Mouse (Mus musculus): Measurements from ENCODE around the gene Morn1. TPM values are rescaled to one million over a fixed set of nuclear protein-coding genes. Genes with fewer than 3 reads are reported as not detected.

Morn1 gene
- polyA plus RNA-seq, 1 experiment from 2014 or later: 2.2 TPM

DNA sequence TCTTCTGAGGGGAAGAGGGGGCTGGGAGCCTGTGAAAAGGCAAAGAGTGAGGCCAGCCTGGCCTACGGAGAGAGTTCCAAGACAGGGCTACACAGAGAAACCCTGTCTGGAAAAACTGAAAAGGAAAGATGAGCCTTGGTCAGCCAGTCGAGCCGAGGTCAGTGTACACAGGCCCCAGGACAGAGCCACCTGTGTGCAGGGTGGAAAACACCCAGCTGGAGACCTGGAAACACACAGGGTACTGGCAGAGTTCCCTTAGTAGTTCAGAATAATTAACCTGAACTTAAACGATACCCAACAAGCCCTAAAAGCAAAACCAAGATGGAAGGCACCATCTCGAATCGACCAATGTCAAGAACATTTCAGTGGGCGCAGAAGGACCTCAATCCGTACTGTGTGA, 52.1 kb downstream of the Morn1 start:
- H3K4me3 ChIP-seq (ENCODE audit: low read depth, low read length): no peak overlapping the region
- TF ChIP-seq EP300 (IDR thresholded peaks at IDR 0.05; ENCODE audit: low read depth): no peak
- TF ChIP-seq CTCF (IDR thresholded peaks at IDR 0.05; ENCODE audit: low read depth): no peak
- no peaks in the 10 kb centered on the region for H3K36me3 ChIP-seq (replicated peaks; ENCODE audit: insufficient read depth, low read length)
- no peak overlapping the region for H3K9ac ChIP-seq (replicated peaks)
- DNase-seq: no peak
- 65% methylated on average over 8 of the region's 8 CpGs for WGBS (ENCODE audit: insufficient replicate concordance)
- H3K9me3 ChIP-seq (ENCODE audit: low read length): no peaks in the 10 kb centered on the region
- H3K27me3 ChIP-seq (ENCODE audit: insufficient read depth, low read length): no peaks in the 10 kb centered on the region
- 0 out of 2 replicates have a peak overlapping the region, but pooled peaks have one; percentile 11 for H3K27ac ChIP-seq (ENCODE audit: low read depth)
- H3K4me1 ChIP-seq (ENCODE audit: insufficient read depth): peaks cover 13% of the 10 kb centered on the region; the same call in 1 of the 2 replicates
- no peak for ATAC-seq
- no peak overlapping the region for H3K4me2 ChIP-seq (ENCODE audit: low read depth, low read length)

DNA sequence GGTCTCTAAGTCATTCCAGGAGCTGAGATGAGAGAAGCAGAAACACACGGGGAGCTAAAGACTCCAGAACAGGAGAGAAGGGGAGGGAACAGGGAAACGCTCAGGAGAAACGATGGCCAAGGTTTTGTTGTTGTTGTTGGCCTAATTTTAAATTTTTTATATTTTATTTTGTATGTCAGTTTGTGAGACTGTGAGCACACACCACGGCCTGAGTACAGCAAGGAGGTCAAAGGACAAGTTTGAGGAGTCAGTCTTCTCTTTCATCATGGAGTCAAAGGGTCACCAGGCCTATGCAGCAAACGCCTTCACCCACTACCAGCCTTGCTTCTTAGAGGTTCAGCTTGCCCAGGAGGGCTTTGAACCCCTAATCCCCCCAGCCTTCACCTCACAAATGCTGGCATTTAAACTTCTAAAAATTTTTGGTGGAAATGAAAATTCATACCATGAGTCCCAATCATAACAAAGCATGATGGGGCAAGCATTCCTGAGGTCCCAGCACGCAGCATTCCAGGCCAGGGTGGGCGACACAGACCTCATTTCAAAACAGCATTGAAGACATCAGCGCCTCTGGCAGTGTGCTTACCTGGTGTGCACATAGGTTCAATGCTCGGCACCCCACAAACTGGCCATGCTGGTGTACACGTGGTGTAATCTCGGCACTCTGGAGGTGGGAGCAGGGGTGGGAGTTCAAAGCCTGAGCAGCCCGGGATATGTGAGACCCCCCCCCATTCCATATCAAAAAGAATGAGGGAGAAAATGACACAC, 53.1 kb downstream of the Morn1 start:
- TF ChIP-seq CTCF (IDR thresholded peaks at IDR 0.05; ENCODE audit: low read depth) (no peak), EP300 (IDR thresholded peaks at IDR 0.05; ENCODE audit: low read depth) (no peak)
- DNase-seq (no peak), ATAC-seq (no peak)
- Histone ChIP-seq H3K4me2 (ENCODE audit: low read depth, low read length) (no peak overlapping the region), H3K36me3 (replicated peaks; ENCODE audit: insufficient read depth, low read length) (no peaks in the 10 kb centered on the region), H3K27me3 (ENCODE audit: insufficient read depth, low read length) (no peaks in the 10 kb centered on the region), H3K9me3 (ENCODE audit: low read length) (no peaks in the 10 kb centered on the region), H3K27ac (ENCODE audit: low read depth) (no peak overlapping the region), H3K4me3 (ENCODE audit: low read depth, low read length) (no peak overlapping the region), H3K9ac (replicated peaks) (no peak overlapping the region), H3K4me1 (ENCODE audit: insufficient read depth) (peaks cover 13% of the 10 kb centered on the region; the same call in 1 of the 2 replicates)
- WGBS (ENCODE audit: insufficient replicate concordance): 75% methylated on average over 12 of the region's 12 CpGs

DNA sequence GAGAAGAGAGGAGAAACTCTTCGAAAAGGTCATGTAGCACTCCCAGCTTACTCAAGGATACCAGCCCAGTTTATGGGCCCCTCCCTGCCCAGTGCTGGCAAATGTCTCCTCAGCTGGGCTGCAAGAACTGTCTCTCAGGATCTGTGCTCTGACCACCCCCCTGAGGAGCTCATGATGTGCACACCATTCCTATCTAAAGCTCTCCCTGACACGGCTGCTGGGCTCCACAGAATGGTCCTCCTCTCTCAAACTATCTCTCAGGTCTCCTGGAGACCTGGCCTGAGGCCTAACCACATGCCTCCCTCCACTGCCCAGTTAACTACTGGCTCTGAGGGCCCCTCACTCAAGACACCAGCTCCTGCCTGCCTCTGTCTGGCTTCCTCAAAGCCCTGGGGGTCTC, 53.8 kb downstream of the Morn1 start:
- no peak overlapping the region for H3K4me2 ChIP-seq (ENCODE audit: low read depth, low read length)
- ATAC-seq (no peak), DNase-seq (no peak)
- H3K27ac ChIP-seq (ENCODE audit: low read depth): no peak overlapping the region
- no peaks in the 10 kb centered on the region for H3K27me3 ChIP-seq (ENCODE audit: insufficient read depth, low read length)
- no peaks in the 10 kb centered on the region for H3K9me3 ChIP-seq (ENCODE audit: low read length)
- H3K4me3 ChIP-seq (ENCODE audit: low read depth, low read length): no peak overlapping the region
- no peaks in the 10 kb centered on the region for H3K36me3 ChIP-seq (replicated peaks; ENCODE audit: insufficient read depth, low read length)
- no peak overlapping the region for H3K9ac ChIP-seq (replicated peaks)
- peaks cover 13% of the 10 kb centered on the region; the same call in 1 of the 2 replicates for H3K4me1 ChIP-seq (ENCODE audit: insufficient read depth)
- TF ChIP-seq EP300 (IDR thresholded peaks at IDR 0.05; ENCODE audit: low read depth) (no peak), CTCF (IDR thresholded peaks at IDR 0.05; ENCODE audit: low read depth) (no peak)
- 63% methylated on average over 2 of the region's 2 CpGs for WGBS (ENCODE audit: insufficient replicate concordance)

DNA sequence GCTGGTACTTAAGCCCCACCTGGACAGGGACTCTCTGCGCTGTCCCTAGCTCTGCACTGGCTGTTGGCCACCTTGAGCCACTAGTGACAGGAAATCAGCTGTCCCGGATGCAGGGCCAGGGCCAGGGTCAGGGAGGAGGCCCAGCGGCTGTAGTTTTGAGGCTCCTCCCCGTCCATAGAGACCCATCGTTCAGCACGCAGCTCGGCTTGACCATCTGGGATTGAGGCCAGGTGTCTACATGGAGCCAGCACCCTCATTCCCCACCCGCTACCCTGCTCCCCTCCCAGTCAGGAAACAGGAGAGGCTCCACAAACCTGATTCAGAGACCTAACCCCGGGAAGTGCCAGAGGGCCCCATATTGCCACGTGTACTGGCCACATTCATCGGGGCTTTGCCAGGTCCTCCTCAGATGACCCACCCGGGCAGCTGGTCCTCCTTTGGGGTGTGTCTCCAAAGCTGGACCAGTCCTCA, 54.5 kb downstream of the Morn1 start:
- Histone ChIP-seq H3K27me3 (ENCODE audit: insufficient read depth, low read length) (no peaks in the 10 kb centered on the region), H3K4me3 (ENCODE audit: low read depth, low read length) (no peak overlapping the region), H3K9me3 (ENCODE audit: low read length) (no peaks in the 10 kb centered on the region), H3K9ac (replicated peaks) (no peak overlapping the region), H3K4me1 (ENCODE audit: insufficient read depth) (peaks cover 13% of the 10 kb centered on the region; the same call in 1 of the 2 replicates), H3K36me3 (replicated peaks; ENCODE audit: insufficient read depth, low read length) (no peaks in the 10 kb centered on the region), H3K27ac (ENCODE audit: low read depth) (no peak overlapping the region), H3K4me2 (ENCODE audit: low read depth, low read length) (no peak overlapping the region)
- TF ChIP-seq CTCF (IDR thresholded peaks at IDR 0.05; ENCODE audit: low read depth) (no peak), EP300 (IDR thresholded peaks at IDR 0.05; ENCODE audit: low read depth) (no peak)
- no peak for ATAC-seq
- peak; percentile 35 for DNase-seq
- WGBS (ENCODE audit: insufficient replicate concordance): 61% methylated on average over 12 of the region's 12 CpGs

DNA sequence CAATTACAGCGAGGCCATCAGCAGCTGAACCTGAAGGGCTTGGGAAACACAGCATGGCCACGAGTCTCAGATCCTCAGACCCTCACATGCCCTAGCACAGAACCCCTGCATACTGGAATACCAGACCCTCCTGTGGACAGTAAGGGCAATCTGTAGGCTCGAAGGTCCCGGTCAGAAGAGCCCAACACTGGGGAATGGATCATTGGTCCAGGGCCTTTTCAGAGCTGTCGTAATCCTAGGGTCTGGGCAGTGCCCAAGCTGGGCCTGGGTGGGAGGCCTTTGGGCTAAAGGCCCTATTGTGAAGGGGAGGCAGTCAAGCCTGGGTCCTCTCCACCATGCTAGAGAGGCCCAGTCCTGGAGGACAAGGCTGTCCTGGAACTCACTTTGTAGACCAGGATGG, 56.5 kb downstream of the Morn1 start:
- no peaks in the 10 kb centered on the region for H3K36me3 ChIP-seq (replicated peaks; ENCODE audit: insufficient read depth, low read length)
- ATAC-seq (no peak), DNase-seq (no peak)
- H3K27ac ChIP-seq (ENCODE audit: low read depth): no peak overlapping the region
- peaks cover 7% of the 10 kb centered on the region; the same call in 1 of the 2 replicates for H3K4me1 ChIP-seq (ENCODE audit: insufficient read depth)
- no peaks in the 10 kb centered on the region for H3K27me3 ChIP-seq (ENCODE audit: insufficient read depth, low read length)
- no peaks in the 10 kb centered on the region for H3K9me3 ChIP-seq (ENCODE audit: low read length)
- no peak for TF ChIP-seq EP300 (IDR thresholded peaks at IDR 0.05; ENCODE audit: low read depth)
- no peak for TF ChIP-seq CTCF (IDR thresholded peaks at IDR 0.05; ENCODE audit: low read depth)
- no peak overlapping the region for H3K9ac ChIP-seq (replicated peaks)
- WGBS (ENCODE audit: insufficient replicate concordance): 79% methylated on average over 5 of the region's 5 CpGs
- no peak overlapping the region for H3K4me2 ChIP-seq (ENCODE audit: low read depth, low read length)
- no peak overlapping the region for H3K4me3 ChIP-seq (ENCODE audit: low read depth, low read length)

DNA sequence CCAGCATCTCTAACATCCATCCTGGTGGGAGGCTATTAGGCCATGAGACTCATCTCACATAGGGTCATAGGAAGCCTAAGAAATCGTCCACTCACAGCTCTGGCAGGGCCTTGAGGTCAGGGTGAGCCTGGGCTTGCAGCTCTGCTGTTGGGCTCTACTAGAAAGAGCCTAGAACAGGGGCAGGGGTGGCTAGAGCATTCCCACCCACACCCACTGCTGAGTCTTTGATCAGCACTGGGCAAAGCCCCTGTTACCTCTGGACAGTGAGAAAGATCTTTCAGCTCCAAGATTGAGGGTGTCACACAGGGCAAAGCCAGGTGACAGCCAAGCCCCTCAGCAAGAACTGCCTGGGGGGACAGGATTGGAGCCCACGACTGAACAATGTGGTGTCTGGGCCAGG, 57.0 kb downstream of the Morn1 start:
- 46% methylated on average over 2 of the region's 2 CpGs for WGBS (ENCODE audit: insufficient replicate concordance)
- H3K36me3 ChIP-seq (replicated peaks; ENCODE audit: insufficient read depth, low read length): no peaks in the 10 kb centered on the region
- H3K9ac ChIP-seq (replicated peaks): no peak overlapping the region
- no peaks in the 10 kb centered on the region for H3K27me3 ChIP-seq (ENCODE audit: insufficient read depth, low read length)
- H3K4me1 ChIP-seq (ENCODE audit: insufficient read depth): peaks cover 3% of the 10 kb centered on the region; the same call in 1 of the 2 replicates
- H3K9me3 ChIP-seq (ENCODE audit: low read length): no peaks in the 10 kb centered on the region
- DNase-seq (no peak), ATAC-seq (no peak)
- H3K4me3 ChIP-seq (ENCODE audit: low read depth, low read length): no peak overlapping the region
- no peak for TF ChIP-seq CTCF (IDR thresholded peaks at IDR 0.05; ENCODE audit: low read depth)
- no peak for TF ChIP-seq EP300 (IDR thresholded peaks at IDR 0.05; ENCODE audit: low read depth)
- peak overlapping the region; percentile 34; the same call in 1 of the 2 replicates for H3K27ac ChIP-seq (ENCODE audit: low read depth)
- H3K4me2 ChIP-seq (ENCODE audit: low read depth, low read length): no peak overlapping the region
